Mouse (Mus musculus): ENCODE data around the gene Sytl3. TPM values are rescaled to one million over a fixed set of nuclear protein-coding genes. Genes with fewer than 3 reads are reported as not detected.

Sytl3 gene
- polyA plus RNA-seq, 1 experiment, result 2.2 TPM

DNA sequence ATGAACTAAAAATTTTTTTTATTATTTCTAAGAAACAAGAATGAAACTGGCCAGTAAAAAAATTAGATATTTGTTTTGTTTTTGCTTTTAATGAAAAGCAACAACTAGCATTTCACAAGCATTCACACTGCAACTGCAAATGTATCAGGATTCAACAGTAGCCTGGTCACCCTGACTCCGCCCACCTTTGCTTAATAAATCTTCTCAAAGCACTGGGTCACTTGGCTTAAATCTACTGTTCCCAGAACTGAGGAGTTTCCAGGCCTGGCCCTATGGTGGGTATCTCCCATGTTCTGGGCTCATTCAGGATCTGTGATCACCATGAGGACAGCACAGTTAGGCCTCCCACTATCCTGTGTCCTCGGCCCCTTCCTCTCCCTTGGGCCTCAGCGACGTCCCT is 105.8 kb downstream of the Sytl3 start:
- H3K4me3 ChIP-seq (ENCODE audit: insufficient read depth, low read depth, low read length), result no peak overlapping the region
- H3K4me1 ChIP-seq (ENCODE audit: control insufficient read depth, insufficient read depth, insufficient read length, low read length), result no peaks in the 10 kb centered on the region
- no peak overlapping the region for H3K27ac ChIP-seq (replicated peaks; ENCODE audit: low read depth, low read length)

DNA sequence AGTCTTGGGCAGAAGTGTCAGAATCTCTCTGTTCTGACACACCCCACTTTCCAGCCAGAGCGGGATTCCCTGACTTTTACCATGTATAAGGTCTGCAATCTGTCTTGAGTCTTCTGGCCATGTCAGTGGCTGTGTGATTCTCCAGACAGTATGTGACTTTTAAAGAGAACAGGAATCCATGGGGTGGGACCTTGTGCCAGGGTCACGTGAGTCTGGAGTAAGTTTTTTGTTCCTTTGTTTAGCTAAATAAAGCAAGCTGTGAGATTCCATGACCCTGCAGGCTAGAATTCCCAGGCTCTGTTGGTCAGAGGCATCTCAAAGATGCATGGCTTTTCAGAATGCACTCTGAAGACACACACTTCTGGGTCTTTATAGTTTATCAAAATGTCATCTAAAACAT is 107.0 kb downstream of the Sytl3 start:
- H3K4me3 ChIP-seq (ENCODE audit: insufficient read depth, low read depth, low read length), result no peak overlapping the region
- H3K4me1 ChIP-seq (ENCODE audit: control insufficient read depth, insufficient read depth, insufficient read length, low read length), result no peaks in the 10 kb centered on the region
- H3K27ac ChIP-seq (replicated peaks; ENCODE audit: low read depth, low read length), result no peak overlapping the region

DNA sequence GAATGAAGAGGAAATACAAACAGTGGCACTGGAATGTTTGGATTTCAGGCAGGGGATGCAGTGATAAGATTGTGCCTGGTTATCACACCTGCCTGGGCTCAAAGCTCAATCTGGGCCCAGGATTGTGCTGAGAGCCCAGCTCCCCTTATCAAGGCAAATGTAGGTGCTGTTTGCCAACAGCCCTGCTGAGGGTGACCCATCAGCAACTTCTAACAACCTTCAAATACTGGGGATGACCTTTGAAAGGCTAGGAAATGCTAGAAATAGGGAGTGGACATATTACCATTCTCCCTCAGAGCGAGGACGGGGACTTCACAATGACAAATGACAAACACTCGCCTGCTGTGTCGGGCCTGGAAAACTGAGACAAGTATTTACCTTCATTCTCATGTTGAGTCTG is 107.9 kb downstream of the Sytl3 start:
- Histone ChIP-seq H3K4me3 (ENCODE audit: insufficient read depth, low read depth, low read length) (no peak overlapping the region), H3K4me1 (ENCODE audit: control insufficient read depth, insufficient read depth, insufficient read length, low read length) (no peaks in the 10 kb centered on the region), H3K27ac (replicated peaks; ENCODE audit: low read depth, low read length) (no peak overlapping the region)

DNA sequence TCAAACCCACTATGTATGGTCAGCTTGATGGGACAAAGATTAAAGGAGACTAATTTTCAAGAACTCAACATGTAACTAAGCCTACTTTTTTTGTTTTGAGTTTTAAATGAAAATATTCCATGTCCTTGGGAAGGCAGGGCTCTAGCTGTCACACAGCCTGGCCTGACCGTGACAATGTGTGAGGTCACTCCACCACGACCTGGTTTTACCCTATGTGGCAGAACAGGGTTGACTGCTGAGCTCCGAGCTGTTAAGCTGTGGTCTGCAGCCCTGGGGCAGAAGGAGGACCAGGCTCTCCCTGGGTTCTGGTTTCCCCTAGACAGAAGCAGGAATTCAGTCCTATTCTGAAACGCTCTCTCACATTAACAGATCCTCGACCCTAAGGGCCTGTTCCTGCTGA is 108.9 kb downstream of the Sytl3 start:
- H3K4me1 ChIP-seq (ENCODE audit: control insufficient read depth, insufficient read depth, insufficient read length, low read length), result no peaks in the 10 kb centered on the region
- no peak overlapping the region for H3K27ac ChIP-seq (replicated peaks; ENCODE audit: low read depth, low read length)
- no peak overlapping the region for H3K4me3 ChIP-seq (ENCODE audit: insufficient read depth, low read depth, low read length)

DNA sequence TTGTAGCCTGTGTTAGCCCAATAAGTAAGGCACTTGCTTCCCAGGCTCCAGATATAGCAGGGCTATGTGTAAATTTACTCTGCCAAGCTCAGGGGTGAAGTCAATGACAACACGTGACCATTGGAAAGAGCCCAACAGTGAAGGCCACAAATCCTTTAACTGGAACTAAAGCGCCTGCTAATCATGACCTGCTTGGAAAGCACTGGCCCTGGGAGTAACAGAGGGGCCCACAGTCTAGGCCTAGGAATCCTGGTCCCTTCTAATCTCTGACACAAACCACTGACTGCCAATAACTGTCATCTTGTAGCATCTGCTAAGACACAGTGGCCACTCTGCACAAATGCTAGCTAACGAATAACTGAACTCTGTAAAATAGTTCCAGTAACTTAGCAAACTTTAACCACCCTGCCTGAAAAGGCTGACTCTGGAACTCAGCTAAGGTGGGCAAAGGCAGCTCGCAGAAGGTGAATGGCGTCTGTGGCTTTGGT is 109.5 kb downstream of the Sytl3 start:
- Histone ChIP-seq H3K4me1 (ENCODE audit: control insufficient read depth, insufficient read depth, insufficient read length, low read length) (no peaks in the 10 kb centered on the region), H3K4me3 (ENCODE audit: insufficient read depth, low read depth, low read length) (no peak overlapping the region), H3K27ac (replicated peaks; ENCODE audit: low read depth, low read length) (no peak overlapping the region)

DNA sequence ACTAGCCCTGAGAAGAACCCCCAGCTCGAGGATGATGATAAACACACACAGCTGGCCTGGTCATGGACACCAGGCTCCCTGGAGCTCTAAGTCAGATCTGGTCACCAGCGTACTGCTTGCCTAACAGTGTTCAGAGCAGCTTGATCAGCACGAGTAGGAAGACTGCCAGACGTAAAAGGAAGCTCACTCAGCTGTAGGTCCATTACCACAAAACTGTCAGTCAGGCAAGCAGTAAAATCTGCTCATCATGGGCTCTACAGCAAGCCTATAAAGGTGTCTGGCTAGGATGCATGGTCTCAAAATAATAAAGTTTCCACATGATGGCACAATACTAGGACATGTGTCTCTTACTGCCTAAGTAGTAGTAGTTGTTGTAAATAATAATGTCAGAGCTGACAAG is 110.7 kb downstream of the Sytl3 start:
- Histone ChIP-seq H3K4me3 (ENCODE audit: insufficient read depth, low read depth, low read length) (no peak overlapping the region), H3K27ac (replicated peaks; ENCODE audit: low read depth, low read length) (no peak overlapping the region), H3K4me1 (ENCODE audit: control insufficient read depth, insufficient read depth, insufficient read length, low read length) (no peaks in the 10 kb centered on the region)

DNA sequence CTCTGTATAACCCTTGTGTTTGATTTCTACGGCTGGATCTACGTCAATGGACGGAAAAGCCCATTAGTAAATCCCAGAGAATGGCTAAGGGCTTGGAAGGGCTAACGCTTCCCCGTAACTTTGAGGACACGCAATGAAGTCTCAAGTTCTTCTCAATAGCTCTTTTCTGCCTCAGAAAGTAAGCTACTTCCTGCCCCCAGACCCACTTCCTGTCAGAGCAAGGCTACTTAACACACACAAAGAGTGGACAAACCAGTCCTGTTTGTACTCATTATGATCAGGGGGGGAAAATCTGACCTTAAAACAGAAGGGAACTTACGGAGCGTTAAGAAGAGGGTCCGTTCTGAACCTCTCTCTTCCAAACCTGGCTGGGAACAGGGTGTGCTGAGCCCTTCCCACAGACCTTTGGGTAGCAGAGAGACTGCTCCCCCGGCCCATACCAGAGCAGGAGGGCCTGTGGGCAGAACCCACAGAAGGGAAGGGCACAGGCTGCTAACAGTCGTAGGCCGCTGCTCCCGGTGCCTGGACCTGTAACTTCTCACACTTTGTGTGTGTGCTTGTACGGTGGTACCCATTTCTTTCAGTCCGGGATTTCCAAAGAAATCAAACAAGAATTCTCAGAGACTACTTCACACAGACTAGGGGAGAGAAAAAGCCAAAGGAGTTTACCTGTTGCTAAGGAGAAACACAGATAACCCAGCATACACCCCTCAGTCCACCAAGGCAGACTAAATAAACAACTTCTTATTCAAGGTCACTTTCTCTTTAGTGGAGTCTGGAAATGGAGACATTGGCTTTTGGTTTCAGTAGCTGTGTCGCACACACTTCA is 113.0 kb downstream of the Sytl3 start:
- H3K4me1 ChIP-seq (ENCODE audit: control insufficient read depth, insufficient read depth, insufficient read length, low read length), result no peaks in the 10 kb centered on the region
- H3K27ac ChIP-seq (replicated peaks; ENCODE audit: low read depth, low read length), result no peak overlapping the region
- H3K4me3 ChIP-seq (ENCODE audit: insufficient read depth, low read depth, low read length), result no peak overlapping the region

DNA sequence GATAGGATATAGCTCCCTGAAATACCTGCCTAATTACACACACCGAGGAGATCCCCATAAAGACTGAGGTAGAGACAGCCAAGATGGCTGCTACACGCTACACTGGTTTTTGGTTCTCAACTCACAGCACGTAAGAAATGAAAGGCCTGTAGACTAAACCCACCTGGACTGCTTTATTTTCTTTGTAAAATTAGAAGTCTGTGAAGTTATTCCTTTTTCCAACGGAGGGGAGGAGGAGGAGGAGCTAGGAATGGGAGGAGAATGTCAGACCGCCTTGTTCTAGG is 113.5 kb downstream of the Sytl3 start:
- H3K4me1 ChIP-seq (ENCODE audit: control insufficient read depth, insufficient read depth, insufficient read length, low read length), result peaks cover 4% of the 10 kb centered on the region; the same call in 1 of the 2 replicates
- H3K4me3 ChIP-seq (ENCODE audit: insufficient read depth, low read depth, low read length), result no peak overlapping the region
- no peak overlapping the region for H3K27ac ChIP-seq (replicated peaks; ENCODE audit: low read depth, low read length)

DNA sequence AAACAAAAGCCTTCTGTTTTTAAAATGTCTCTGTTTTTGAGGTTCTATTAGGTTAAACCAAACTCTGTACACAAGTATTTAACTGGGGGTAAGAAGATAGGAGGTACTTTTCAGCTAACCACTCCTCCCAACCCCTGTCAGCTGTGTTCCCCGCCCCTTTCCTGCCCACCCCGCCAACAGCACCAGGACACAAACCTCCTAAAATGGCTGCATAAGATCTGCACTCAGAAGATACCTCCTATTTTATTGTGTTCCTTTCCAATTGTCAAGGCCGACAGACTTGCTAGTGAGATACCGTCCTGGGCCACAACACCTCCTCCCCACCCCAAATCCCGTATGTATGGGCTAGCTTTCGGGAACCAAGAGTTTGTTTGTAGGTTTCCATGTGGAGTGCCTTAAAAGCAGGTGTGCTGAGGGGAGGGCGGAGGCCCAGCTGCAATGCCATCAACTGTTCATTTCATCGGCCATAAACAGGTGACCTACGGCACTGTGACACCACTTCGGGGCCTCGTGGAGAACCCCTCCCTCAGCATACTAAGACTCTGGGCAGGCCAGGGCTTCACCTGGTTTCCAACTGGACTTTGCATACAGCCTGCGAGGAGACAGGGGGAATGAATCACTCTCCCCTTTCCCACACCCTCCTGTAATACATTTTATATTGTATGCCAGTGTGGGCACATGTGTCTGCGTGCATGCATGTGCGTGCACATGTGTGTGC is 114.5 kb downstream of the Sytl3 start:
- peaks cover 4% of the 10 kb centered on the region; the same call in 1 of the 2 replicates for H3K4me1 ChIP-seq (ENCODE audit: control insufficient read depth, insufficient read depth, insufficient read length, low read length)
- no peak overlapping the region for H3K27ac ChIP-seq (replicated peaks; ENCODE audit: low read depth, low read length)
- no peak overlapping the region for H3K4me3 ChIP-seq (ENCODE audit: insufficient read depth, low read depth, low read length)

DNA sequence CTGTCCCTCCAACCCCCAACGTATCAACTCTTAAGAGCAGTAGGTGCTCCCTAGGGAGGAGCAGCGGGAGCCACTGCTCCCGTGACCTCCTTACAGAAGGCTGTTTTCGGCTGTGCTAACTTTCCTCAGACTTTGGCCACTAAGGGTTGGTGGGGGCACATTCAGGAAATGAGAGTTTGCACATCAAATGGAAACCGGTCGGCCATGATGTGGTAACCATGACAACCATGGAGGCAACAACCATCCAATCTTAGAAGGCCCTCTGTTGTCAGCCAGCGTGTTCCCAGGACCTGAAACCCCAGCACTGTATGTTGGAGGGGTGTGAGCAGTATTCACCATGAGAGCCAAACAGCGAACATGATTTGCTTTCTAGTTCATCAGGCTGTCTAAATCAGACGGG is 116.3 kb downstream of the Sytl3 start:
- no peak overlapping the region for H3K27ac ChIP-seq (replicated peaks; ENCODE audit: low read depth, low read length)

DNA sequence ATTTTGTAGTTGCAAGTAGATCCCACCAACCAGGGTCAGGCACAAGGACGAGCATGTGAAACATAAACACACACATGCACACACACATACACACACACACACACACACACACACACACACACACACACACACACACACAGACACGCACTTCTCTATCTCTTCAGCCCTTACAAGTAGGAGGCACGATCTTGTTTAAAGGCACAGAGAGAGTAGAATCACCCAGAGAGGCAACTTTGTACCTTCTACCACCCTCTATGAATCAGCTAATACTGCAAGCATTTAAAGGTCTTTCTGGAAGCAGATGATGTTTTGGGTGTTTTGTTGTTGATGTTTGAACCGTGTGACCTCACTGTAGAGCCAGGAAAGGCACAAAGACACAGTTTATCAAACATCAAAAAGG is 116.8 kb downstream of the Sytl3 start:
- no peak overlapping the region for H3K27ac ChIP-seq (replicated peaks; ENCODE audit: low read depth, low read length)
- H3K4me1 ChIP-seq (ENCODE audit: control insufficient read depth, insufficient read depth, insufficient read length, low read length), result peaks cover 4% of the 10 kb centered on the region; the same call in 1 of the 2 replicates
- H3K4me3 ChIP-seq (ENCODE audit: insufficient read depth, low read depth, low read length), result no peak overlapping the region

More for the DNA sequence above, 116.3 kb downstream of the Sytl3 start:
- Histone ChIP-seq H3K4me1 (ENCODE audit: control insufficient read depth, insufficient read depth, insufficient read length, low read length) (peaks cover 4% of the 10 kb centered on the region; the same call in 1 of the 2 replicates), H3K4me3 (ENCODE audit: insufficient read depth, low read depth, low read length) (no peak overlapping the region)

DNA sequence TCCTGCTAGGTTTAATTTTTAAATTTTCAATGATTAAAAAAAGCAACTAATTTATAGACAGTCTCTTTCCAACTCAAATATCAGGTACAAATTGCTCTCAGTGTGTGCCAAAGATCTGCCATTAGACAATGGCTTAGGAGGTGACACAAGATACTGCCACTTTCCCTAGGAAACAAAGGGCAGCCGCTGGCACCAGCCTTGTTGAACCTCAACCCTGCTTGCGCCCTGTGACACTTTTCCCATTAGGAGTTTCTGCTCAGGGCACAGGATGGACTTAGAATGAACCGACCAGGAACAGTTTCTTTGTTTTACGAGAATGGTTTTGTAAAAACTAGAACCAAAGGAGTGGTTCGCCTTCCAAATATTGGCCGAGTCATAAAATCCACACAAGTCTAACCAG is 117.2 kb downstream of the Sytl3 start:
- Histone ChIP-seq H3K4me3 (ENCODE audit: insufficient read depth, low read depth, low read length) (no peak overlapping the region), H3K4me1 (ENCODE audit: control insufficient read depth, insufficient read depth, insufficient read length, low read length) (peaks cover 4% of the 10 kb centered on the region; the same call in 1 of the 2 replicates), H3K27ac (replicated peaks; ENCODE audit: low read depth, low read length) (no peak overlapping the region)

DNA sequence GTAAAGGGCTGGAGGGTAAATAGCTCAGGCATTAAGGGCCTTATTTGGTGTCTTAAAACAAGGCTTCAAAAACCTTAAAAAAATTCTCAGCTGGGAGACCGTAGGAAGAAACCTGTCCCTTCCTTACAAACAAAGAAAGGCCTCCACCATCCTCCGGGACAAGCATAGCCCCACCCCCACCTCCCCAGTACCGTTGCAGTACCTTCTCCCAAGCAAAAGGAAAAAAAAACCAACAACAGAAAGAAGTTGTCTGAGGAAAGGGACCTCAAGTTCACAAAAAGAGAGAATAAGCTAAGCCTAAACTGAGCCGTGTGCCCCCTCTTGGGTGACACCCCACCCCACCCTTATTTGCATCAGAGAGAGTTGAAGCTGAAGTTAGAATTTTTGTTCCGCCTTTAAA is 117.7 kb downstream of the Sytl3 start:
- H3K4me1 ChIP-seq (ENCODE audit: control insufficient read depth, insufficient read depth, insufficient read length, low read length), result peaks cover 4% of the 10 kb centered on the region; the same call in 1 of the 2 replicates
- H3K4me3 ChIP-seq (ENCODE audit: insufficient read depth, low read depth, low read length), result no peak overlapping the region
- no peak overlapping the region for H3K27ac ChIP-seq (replicated peaks; ENCODE audit: low read depth, low read length)

DNA sequence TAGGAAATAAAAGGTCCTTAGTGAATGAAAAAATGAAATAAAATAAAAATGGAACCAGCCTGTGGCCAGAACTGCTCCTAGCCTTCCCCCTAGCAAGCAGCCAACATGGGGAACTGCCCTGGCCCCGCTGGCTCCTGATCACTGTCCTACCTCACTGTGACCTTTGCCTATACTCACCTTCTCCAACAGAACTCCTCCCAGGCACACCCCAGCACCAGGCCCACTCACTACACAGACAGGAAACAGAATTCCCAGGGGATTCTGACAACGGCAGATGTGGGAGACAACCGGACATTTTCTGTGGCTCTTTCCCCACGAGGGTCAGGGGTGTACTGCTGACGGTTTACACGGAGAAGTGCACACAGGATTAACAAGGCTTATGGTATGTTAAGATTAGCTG is 118.2 kb downstream of the Sytl3 start:
- peaks cover 4% of the 10 kb centered on the region; the same call in 1 of the 2 replicates for H3K4me1 ChIP-seq (ENCODE audit: control insufficient read depth, insufficient read depth, insufficient read length, low read length)
- H3K4me3 ChIP-seq (ENCODE audit: insufficient read depth, low read depth, low read length), result no peak overlapping the region
- H3K27ac ChIP-seq (replicated peaks; ENCODE audit: low read depth, low read length), result no peak overlapping the region

DNA sequence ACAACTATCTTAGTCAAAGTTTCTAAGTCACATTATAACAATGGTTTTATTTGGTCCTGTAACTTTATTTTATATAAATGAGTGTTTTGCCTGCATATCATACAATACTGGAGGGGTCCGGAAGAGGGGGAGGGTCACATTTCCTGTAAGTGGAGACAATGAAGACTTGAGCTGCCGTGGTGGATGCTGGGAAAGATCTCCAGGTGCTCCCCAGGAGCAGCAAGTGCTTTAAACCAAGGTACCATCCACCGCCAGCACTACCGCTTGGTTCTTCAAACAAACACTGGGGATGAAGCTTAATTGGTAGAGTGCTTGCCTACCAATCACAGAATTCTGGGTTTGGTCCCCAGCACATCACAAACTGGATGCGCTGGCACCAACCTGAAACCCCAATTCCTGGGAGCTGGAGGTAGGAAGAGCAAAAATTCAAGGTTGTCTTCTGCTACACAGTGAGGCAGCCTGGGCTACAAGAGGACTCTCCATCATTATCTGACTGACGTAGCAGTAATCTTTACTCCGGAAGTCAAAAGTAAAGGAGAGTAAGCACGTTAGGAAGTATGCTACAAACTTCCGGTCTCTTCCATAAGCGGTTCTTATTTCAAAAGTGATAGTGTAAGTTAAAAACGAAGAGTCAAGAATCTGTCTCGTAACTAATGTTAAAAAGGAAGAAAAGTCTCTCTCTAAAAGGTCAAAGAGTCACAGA is 118.9 kb downstream of the Sytl3 start:
- peaks cover 4% of the 10 kb centered on the region; the same call in 1 of the 2 replicates for H3K4me1 ChIP-seq (ENCODE audit: control insufficient read depth, insufficient read depth, insufficient read length, low read length)
- H3K4me3 ChIP-seq (ENCODE audit: insufficient read depth, low read depth, low read length), result 0 out of 2 replicates have a peak overlapping the region, but pooled peaks have one; percentile 13
- H3K27ac ChIP-seq (replicated peaks; ENCODE audit: low read depth, low read length), result no peak overlapping the region
